Mouse (Mus musculus) midbrain, embryonic 12.5 days (tissue): ENCODE data around the gene Cdc42ep4. TPM values are rescaled to one million over a fixed set of nuclear protein-coding genes. Genes with fewer than 3 reads are reported as not detected.

Experiments used
- ATAC-seq: fragments of 200-750 bp; cut with Nextera tagmentation; 2 replicates; pipeline ENCODE4 v1.8.0; 2017; ENCODE audit warnings: low read depth, moderate TSS enrichment, moderate library complexity; ENCODE audit not compliant: low FRiP score
- H3K27ac ChIP-seq: fragments of 300-500 bp; sonication (generic); replicated peaks from 2 replicates; pipeline ENCODE4 v1.5.1; 2016; ENCODE audit warnings: mild to moderate bottlenecking
- H3K27me3 ChIP-seq: fragments of 300-500 bp; sonication (generic); 2 replicates; pipeline ENCODE4 v1.6.1; 2016; ENCODE audit warnings: mild to moderate bottlenecking
- H3K36me3 ChIP-seq: fragments of 300-500 bp; sonication (generic); 2 replicates; pipeline ENCODE4 v1.6.1; 2016
- H3K4me1 ChIP-seq: fragments of 300-500 bp; sonication (generic); 2 replicates; pipeline ENCODE4 v1.6.1; 2016
- H3K4me2 ChIP-seq: fragments of 300-500 bp; sonication (generic); replicated peaks from 2 replicates; pipeline ENCODE4 v1.6.1; 2016; ENCODE audit warnings: mild to moderate bottlenecking, moderate library complexity
- H3K4me3 ChIP-seq: fragments of 300-500 bp; sonication (generic); 2 replicates; pipeline ENCODE4 v1.5.1; 2016; ENCODE audit warnings: mild to moderate bottlenecking
- H3K9ac ChIP-seq: fragments of 300-500 bp; sonication (generic); replicated peaks from 2 replicates; pipeline ENCODE4 v1.6.1; 2016; ENCODE audit warnings: mild to moderate bottlenecking, moderate library complexity
- H3K9me3 ChIP-seq: fragments of 300-500 bp; sonication (generic); 2 replicates; pipeline ENCODE4 v1.6.1; 2016; ENCODE audit warnings: mild to moderate bottlenecking
- WGBS: fragments of 180-500 bp; shearing (Covaris S2); methylation state at CpG from one replicate; pipeline ENCODE4 v1.1.7; 2016; 5-methylcytosine and 5-hydroxymethylcytosine counted together
- polyA plus RNA-seq: library from polyadenylated mRNA; unstranded; fragments of >200 nt; fragmentation: Nextera tagmentation; extraction: Ambion mirVana; gene quantifications from 2 replicates; pipeline ENCODE4 v1.2.1, GENCODE M21; 2016

Cdc42ep4 gene
- polyA plus RNA-seq, 1 experiment from 2014 or later, result 104 TPM

DNA sequence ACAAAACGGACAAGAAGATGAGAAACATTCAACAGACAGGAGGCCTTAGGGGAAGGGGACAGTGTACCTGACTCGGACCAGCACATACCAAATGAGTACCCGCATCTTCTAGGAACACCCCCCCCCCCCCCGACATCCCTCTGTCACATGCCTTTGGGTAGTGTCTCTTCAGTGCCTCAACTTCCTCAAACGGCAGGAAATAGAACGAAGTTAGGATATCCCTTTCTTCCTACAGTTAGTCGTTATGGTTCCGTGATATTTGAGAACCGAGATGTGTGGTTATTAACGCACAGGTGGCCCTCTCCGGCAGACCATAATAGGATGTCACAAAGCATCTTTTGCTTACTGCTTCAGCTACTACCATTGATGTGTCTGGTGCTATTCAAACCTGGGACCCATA lies 35.3 kb upstream of the Cdc42ep4 start:
- H3K4me2 ChIP-seq, result peak overlapping the region; percentile 51
- H3K4me1 ChIP-seq, result peaks cover 61% of the 10 kb centered on the region
- no peak overlapping the region for H3K9ac ChIP-seq
- H3K4me3 ChIP-seq, result no peak overlapping the region
- H3K27me3 ChIP-seq, result no peaks in the 10 kb centered on the region
- 87% methylated on average over 11 of the region's 11 CpGs for WGBS
- H3K9me3 ChIP-seq, result no peaks in the 10 kb centered on the region
- no peaks in the 10 kb centered on the region for H3K36me3 ChIP-seq
- H3K27ac ChIP-seq, result peak overlapping the region; percentile 98
- no peak for ATAC-seq

DNA sequence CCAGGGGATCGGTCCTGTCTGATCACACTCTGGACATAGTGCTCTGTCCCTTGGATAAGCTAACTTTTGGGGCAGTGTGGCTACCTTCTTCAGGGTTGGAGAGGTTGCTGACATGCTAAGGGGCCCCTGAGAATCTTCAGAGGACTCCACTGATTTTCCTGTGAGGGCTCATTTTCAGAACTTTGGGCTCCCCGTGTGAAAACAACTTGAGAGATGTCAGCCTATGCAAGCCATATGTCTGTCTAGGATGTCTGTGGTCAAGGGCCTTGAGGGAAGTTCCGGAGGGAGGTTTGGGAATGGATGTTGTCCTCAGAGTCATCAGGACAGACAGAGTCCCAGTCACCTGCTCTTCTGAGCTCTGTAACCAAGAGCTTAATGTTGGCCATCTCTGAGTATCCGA lies 34.7 kb upstream of the Cdc42ep4 start:
- Histone ChIP-seq H3K4me1 (peaks cover 60% of the 10 kb centered on the region), H3K9me3 (no peaks in the 10 kb centered on the region)

DNA sequence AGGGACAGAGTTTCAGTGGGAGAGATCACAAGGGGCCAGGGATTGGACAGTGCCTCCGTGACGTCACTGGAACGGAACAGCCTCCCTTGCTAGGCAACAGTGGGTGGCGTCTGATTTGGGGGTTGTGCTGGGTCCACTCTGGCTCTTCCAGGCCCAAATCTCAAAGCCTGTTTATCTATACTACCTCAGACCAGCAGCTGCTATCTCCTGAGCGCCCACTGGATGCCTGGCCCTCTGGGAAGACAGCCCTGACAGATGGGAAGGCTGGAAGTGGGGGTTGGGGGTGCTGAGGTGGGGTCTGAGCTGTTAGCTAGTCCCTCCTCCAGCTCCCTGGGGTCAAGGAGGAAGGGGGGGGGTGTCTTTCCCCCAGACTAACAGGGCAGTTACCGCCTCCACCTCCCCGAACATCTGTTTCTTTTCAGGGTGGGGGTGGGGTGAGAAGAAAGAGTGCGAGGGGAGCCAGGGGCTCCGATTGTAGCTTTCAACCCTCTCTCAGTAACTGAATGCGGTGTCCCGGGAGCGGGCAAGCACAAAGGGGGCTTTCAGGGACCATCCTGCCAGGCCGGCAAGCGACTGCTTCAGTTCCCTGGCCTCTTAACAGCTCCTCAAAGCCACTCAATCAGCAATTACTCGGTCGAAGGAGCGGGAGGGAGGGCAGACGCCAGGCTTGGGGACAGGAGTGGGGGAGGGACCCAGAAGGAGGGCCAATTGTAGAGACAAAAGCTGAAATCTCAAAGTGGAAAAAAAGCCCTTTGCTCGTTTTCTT lies 33.9 kb upstream of the Cdc42ep4 start:
- Histone ChIP-seq H3K27me3 (no peaks in the 10 kb centered on the region), H3K36me3 (no peaks in the 10 kb centered on the region), H3K9me3 (no peaks in the 10 kb centered on the region), H3K9ac (peak overlapping the region; percentile 55), H3K4me1 (peaks cover 53% of the 10 kb centered on the region), H3K4me3 (peak overlapping the region; percentile 33), H3K4me2 (peak overlapping the region; percentile 51), H3K27ac (peak overlapping the region; percentile 98)
- peak; percentile 92 for ATAC-seq
- WGBS, result 0% methylated on average over 19 of the region's 19 CpGs

More for the DNA sequence above, 34.7 kb upstream of the Cdc42ep4 start:
- H3K27me3 ChIP-seq, result no peaks in the 10 kb centered on the region
- peak overlapping the region; percentile 51 for H3K4me2 ChIP-seq
- peak overlapping the region; percentile 55 for H3K9ac ChIP-seq
- peak overlapping the region; percentile 33 for H3K4me3 ChIP-seq
- H3K36me3 ChIP-seq, result no peaks in the 10 kb centered on the region
- WGBS, result 45% methylated on average over 4 of the region's 4 CpGs
- no peak for ATAC-seq
- peak overlapping the region; percentile 98 for H3K27ac ChIP-seq

DNA sequence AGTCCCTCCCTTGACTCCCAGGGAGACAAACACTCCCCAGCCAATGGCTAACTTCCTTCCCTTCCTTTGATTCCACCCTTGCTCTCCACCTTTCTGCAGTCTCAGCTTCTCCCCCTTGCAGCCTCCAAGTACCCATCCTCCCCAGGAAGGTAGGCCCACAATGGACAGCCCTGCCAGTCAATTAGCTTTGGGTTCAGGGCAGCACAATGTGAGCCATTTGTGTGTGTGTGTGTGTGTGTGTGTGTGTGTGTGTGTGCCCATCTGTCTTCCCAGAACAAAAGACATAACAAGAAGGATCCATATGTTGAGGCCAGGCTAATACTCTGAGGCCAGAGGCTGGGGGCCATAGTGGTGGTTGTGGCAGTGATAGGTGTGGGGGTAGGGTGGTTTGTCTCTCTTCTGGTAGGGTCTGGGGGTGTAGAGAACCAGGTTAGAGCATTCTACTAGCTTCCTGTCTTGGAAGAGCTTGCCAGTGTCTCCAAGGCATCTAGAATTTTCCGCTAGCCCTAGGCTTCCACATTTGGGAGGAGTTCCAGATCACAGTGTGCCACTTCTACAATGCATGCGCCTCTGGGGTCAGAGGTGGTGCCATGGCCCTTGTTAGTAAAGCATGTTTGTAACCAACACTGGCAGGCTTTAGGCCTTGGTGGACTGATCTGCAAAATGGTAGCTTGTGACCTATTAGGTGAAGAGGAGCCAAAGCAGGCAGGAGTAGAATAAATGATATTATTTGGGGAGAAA lies 33.1 kb upstream of the Cdc42ep4 start:
- Histone ChIP-seq H3K4me3 (no peak overlapping the region), H3K27me3 (peaks cover 4% of the 10 kb centered on the region; the same call in 1 of the 2 replicates), H3K4me2 (peak overlapping the region; percentile 51), H3K9ac (no peak overlapping the region), H3K36me3 (no peaks in the 10 kb centered on the region), H3K9me3 (no peaks in the 10 kb centered on the region), H3K4me1 (peaks cover 56% of the 10 kb centered on the region), H3K27ac (peak overlapping the region; percentile 98)
- 29% methylated on average over 2 of the region's 2 CpGs for WGBS
- ATAC-seq, result peak; percentile 7; the same call in 1 of the 2 replicates

- Histone ChIP-seq H3K36me3 (no peaks in the 10 kb centered on the region), H3K4me1 (peaks cover 66% of the 10 kb centered on the region), H3K9me3 (no peaks in the 10 kb centered on the region), H3K27ac (no peak overlapping the region; the same call in 1 of the 2 replicates), H3K9ac (no peak overlapping the region), H3K4me3 (no peak overlapping the region), H3K27me3 (peaks cover 4% of the 10 kb centered on the region; the same call in 1 of the 2 replicates), H3K4me2 (no peak overlapping the region)
- 80% methylated on average over 2 of the region's 2 CpGs for WGBS
- no peak for ATAC-seq
These were observed 30.8 kb upstream of the Cdc42ep4 start for GRCm38 (mm10) chr11:113782496-113782895.

DNA sequence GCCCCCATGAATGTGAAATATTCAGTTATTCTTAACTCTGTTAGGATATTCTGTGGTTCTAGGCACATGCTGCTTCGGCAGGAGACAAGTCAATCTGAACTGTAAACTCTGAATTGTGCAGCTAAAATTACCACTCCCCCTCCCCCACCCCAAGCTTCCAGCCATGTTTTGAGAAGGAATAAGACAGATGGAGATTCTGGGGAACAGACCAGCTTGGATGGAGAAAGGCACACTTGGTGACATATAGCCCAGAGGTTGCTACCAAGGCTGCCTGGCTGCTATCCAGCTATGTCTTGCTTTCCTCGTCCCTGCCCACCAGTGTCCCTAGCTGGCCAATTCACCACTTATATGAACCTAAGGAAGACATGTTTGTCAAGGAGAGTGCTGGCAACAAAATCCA lies 30.3 kb upstream of the Cdc42ep4 start:
- Histone ChIP-seq H3K4me1 (peaks cover 63% of the 10 kb centered on the region), H3K4me3 (no peak overlapping the region), H3K4me2 (no peak overlapping the region), H3K9ac (0 out of 2 replicates have a peak overlapping the region, but pooled peaks have one; percentile 13), H3K9me3 (no peaks in the 10 kb centered on the region), H3K27ac (no peak overlapping the region; the same call in 1 of the 2 replicates), H3K27me3 (peaks cover 6% of the 10 kb centered on the region), H3K36me3 (no peaks in the 10 kb centered on the region)
- no peak for ATAC-seq
- WGBS, result 57% methylated on average over 2 of the region's 2 CpGs

DNA sequence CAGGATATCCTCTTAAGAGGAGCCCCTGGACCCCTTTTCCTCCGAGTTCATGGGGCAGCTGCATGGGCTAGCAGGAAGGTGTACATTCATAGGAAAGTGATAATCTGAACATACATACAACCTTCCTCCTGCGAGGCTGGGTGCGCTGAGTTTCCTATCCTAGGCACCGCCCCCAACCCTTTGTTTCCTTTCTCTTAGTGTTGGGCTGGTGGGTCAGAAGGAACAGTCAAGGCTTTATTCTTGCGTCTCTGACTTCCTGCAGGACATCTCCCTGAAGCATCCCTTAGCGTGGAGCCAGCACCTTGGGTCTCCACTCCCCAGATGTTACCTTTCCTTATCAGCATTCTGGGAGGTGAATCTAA lies 28.0 kb upstream of the Cdc42ep4 start:
- no peak for ATAC-seq
- no peak overlapping the region for H3K9ac ChIP-seq
- H3K4me3 ChIP-seq, result no peak overlapping the region
- peak overlapping the region; percentile 54; the same call in 1 of the 2 replicates for H3K27ac ChIP-seq
- peaks cover 41% of the 10 kb centered on the region for H3K4me1 ChIP-seq
- H3K4me2 ChIP-seq, result no peak overlapping the region
- no peaks in the 10 kb centered on the region for H3K9me3 ChIP-seq
- no peaks in the 10 kb centered on the region for H3K36me3 ChIP-seq
- 21% methylated on average over 6 of the region's 6 CpGs for WGBS
- H3K27me3 ChIP-seq, result peaks cover 11% of the 10 kb centered on the region

DNA sequence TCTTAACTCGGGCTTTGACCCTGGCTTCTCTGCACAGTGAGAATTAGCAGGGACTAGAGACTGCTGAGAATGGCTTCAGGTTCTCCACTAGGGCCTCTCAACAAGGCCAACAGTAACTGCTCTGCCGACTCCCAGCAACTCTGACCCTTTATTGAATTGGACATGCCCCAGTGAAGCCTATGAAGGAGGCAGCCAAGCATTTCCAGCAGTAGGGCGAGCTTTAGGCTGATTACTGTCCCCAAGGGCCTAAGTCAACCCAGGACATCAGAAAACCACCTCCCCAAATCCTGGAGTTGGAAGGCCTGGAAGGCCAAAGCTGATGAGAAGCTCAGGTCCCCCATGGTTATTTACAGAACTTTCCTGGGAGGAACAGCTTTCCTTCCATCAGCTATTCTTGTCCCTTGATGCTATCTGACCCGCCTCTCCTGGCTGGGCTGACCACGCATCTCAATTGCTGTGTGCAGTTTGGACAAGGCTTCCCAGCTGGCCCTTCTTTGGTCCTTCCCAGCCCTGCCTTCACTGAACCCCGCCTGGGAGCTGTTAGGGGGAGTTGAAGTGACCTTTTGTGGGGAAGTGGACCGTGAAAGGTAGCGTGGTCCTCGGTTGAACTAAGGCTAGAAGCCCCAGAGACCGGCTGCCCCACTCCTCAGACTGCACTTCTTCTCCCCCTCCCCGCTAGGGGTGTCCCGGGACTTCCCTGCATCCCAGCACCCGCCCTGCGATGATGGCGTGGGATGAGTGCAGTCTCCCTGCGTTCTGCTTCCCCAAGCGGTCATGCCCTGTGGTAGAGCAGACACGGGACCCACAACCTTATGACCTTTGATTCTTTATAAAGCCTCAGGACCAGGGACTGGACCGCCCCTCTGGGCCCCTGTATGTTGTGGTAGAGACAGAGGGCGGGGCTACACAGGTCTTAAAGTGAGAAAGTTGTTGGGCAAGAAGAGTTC lies 27.3 kb upstream of the Cdc42ep4 start:
- ATAC-seq, result peak; percentile 30; the same call in 1 of the 2 replicates
- H3K27me3 ChIP-seq, result peaks cover 11% of the 10 kb centered on the region
- H3K9ac ChIP-seq, result no peak overlapping the region
- WGBS, result 10% methylated on average over 20 of the region's 20 CpGs
- no peak overlapping the region for H3K4me3 ChIP-seq
- H3K36me3 ChIP-seq, result no peaks in the 10 kb centered on the region
- H3K27ac ChIP-seq, result peak overlapping the region; percentile 54
- no peak overlapping the region for H3K4me2 ChIP-seq
- H3K4me1 ChIP-seq, result peaks cover 37% of the 10 kb centered on the region
- H3K9me3 ChIP-seq, result no peaks in the 10 kb centered on the region

GRCm38 (mm10) chr11:113777878-113778464 lies 26.3 kb upstream of the Cdc42ep4 start:
- no peak for ATAC-seq
- no peak overlapping the region for H3K4me2 ChIP-seq
- H3K27ac ChIP-seq, result no peak overlapping the region
- no peak overlapping the region for H3K4me3 ChIP-seq
- peaks cover 11% of the 10 kb centered on the region for H3K27me3 ChIP-seq
- no peaks in the 10 kb centered on the region for H3K36me3 ChIP-seq
- no peak overlapping the region for H3K9ac ChIP-seq
- 61% methylated on average over 8 of the region's 8 CpGs for WGBS
- peaks cover 37% of the 10 kb centered on the region for H3K4me1 ChIP-seq
- no peaks in the 10 kb centered on the region for H3K9me3 ChIP-seq

DNA sequence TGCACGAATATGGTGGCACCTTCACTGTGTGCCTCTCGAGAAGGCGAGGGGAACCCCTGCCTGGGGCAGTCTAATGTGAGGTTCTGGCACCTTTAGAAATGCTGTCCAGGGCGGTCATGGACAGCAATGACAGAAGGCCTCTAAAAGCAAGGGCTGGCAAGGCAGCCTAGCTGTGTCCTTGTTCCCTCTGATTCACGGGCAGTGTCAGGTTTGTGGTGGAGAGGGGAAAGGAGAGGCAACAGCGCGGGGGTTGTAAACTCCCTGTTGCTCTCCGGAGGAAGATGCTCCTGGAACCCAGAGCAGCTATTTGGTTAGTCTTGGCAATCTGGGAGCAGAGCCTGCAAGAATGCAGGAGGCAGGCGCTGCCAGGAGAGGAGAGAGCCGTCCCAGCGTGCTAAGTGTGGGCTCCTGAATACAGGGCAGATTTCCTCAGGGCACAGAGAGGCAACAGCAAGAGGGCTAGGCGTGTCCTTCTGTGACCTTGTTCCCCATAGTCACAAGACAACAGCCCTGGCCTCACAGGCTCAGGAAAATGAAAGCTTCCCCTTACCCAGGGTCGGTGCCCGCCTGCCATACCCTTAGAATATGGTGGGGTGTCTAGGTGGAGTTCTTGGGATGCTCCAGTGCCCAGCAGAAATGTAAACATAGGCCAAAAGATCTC lies 25.3 kb upstream of the Cdc42ep4 start:
- Histone ChIP-seq H3K4me2 (no peak overlapping the region), H3K4me3 (no peak overlapping the region), H3K36me3 (no peaks in the 10 kb centered on the region), H3K9ac (no peak overlapping the region), H3K27me3 (peaks cover 11% of the 10 kb centered on the region), H3K27ac (no peak overlapping the region), H3K9me3 (no peaks in the 10 kb centered on the region), H3K4me1 (peaks cover 31% of the 10 kb centered on the region)
- 75% methylated on average over 14 of the region's 14 CpGs for WGBS
- ATAC-seq, result no peak

GRCm38 (mm10) chr11:113774773-113775172 lies 23.1 kb upstream of the Cdc42ep4 start:
- Histone ChIP-seq H3K9me3 (no peaks in the 10 kb centered on the region), H3K27me3 (peaks cover 7% of the 10 kb centered on the region; the same call in 1 of the 2 replicates), H3K4me3 (no peak overlapping the region), H3K4me2 (no peak overlapping the region), H3K9ac (no peak overlapping the region), H3K27ac (no peak overlapping the region), H3K4me1 (peaks cover 23% of the 10 kb centered on the region), H3K36me3 (no peaks in the 10 kb centered on the region)
- 84% methylated on average over 3 of the region's 3 CpGs for WGBS
- ATAC-seq, result no peak
